Mouse (Mus musculus) neutrophil, adult 65 days (primary cell): ENCODE data around the gene Lbp. TPM values are rescaled to one million over a fixed set of nuclear protein-coding genes. Genes with fewer than 3 reads are reported as not detected.

Experiments used
- total RNA-seq: library from RNA; stranded (reverse); gene quantifications from 2 replicates; pipeline ENCODE4 v1.2.4, GENCODE M21; 2023

Lbp gene
- 55.5 and 69.7 TPM in 2 replicates for total RNA-seq

GRCm38 (mm10) chr2:158305948-158306695, at the start of gene Lbp:
TSS of gene Lbp (plus strand) at chr2:158306493.

DNA sequence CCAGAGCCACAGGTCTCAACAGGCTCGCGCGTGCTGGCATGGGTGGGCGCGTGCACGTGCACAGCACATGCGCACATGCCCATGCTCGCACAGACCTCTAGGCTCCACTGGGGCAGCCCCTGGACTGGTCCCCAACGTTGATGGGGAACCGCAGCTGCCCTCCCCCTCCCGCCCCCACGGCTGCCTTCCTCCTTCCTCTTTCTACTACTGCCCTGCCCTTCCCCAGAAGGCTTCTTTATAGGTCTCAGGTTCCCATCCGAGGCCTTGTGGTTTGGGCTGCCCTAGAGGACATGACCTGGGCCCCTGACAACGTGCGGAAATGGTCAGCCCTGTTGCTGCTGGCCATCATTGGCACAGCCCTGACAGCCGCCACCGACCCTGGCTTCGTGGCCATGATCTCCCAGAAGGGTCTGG, 48.3 kb upstream of the Lbp start, which contains the start of gene Bpi:
Gene Bpi, plus strand, starts transcription at position 90 of the 414 bp plus-strand sequence.

GRCm38 (mm10) chr2:158375443-158376122, 69.3 kb downstream of the Lbp start, which contains the start of gene Snhg11:
TSS of gene Snhg11 (plus strand) at chr2:158375638.

Other genes starting within 250 kb of the Lbp start
- 48.3 and 61.1 TPM in 2 replicates for gene Tgm2, start 160.1 kb upstream of the Lbp start, total RNA-seq
- gene D630003M21Rik, start 77.3 kb upstream of the Lbp start, total RNA-seq, result not detected in 2 replicates
- not detected in 2 replicates for gene Bpi, start 48.4 kb upstream of the Lbp start, total RNA-seq
- gene Snhg11, start 69.1 kb downstream of the Lbp start, total RNA-seq, result not detected in 2 replicates
- gene Ralgapb, start 103.4 kb downstream of the Lbp start, total RNA-seq, result 38.8 and 56.2 TPM in 2 replicates
- not detected in 2 replicates for gene Adig, start 196.1 kb downstream of the Lbp start, total RNA-seq
- gene Arhgap40, start 206.3 kb downstream of the Lbp start, total RNA-seq, result not detected in 2 replicates